ENCODE assay signal across 26 mouse cellular contexts in genomic region chr2:44804497-44804896, GRCm38 (mm10).
DNase-seq lines count a peak whose midpoint lies in the region; ATAC-seq and TF ChIP-seq lines count a peak whose summit lies in the region.
"Had no signal": no experiment of that assay in that cellular context is flagged by ENCODE, and none has a peak within 500 bp of the region (broad histone marks: within the 10 kb centered on the region; RNA-seq: fewer than 3 reads in every experiment).

No protein-coding gene starts in this region.

- no peaks in the 10 kb centered on the region for H3K27me3 ChIP-seq in hindbrain, embryonic 14.5 days (ENCODE audit: control insufficient read depth, insufficient read depth, low read length)
- H3K27me3 ChIP-seq: embryonic facial prominence, embryonic 12.5 days; megakaryocyte, embryonic 14.5 days had no signal

- no peak for TF ChIP-seq CTCF in brain, embryonic 14.5 days (IDR thresholded peaks at IDR 0.05; ENCODE audit: borderline replicate concordance, extremely low read depth, insufficient read depth, insufficient read length)

- no peak overlapping the region for H3K27ac ChIP-seq in hindbrain, embryonic 14.5 days
- H3K27ac ChIP-seq: embryonic facial prominence, embryonic 12.5 days; kidney, postnatal 0 days had no signal

- H3K36me3 ChIP-seq in hindbrain, embryonic 14.5 days (replicated peaks; ENCODE audit: control insufficient read depth, insufficient read depth) = no peaks in the 10 kb centered on the region
- H3K36me3 ChIP-seq: embryonic facial prominence, embryonic 12.5 days had no signal

- DNase-seq in spleen, postnatal 36 days (ENCODE audit: low spot score in 2 of 2) = peak; percentile 19 to 25
- no peak for DNase-seq in spleen, postnatal 4 days (ENCODE audit: low spot score in 2 of 2)
- peak; percentile 9 for DNase-seq in brain, embryonic 14.5 days (ENCODE audit: low read depth)
- peak; percentile 66 for DNase-seq in naive thymus-derived CD4-positive, alpha-beta T cell, adult 2 months (ENCODE audit: low read depth)
- no peak for DNase-seq in hindbrain, embryonic 14.5 days (ENCODE audit: low spot score)
- no peak for DNase-seq in heart, postnatal 4 days
- DNase-seq in adrenal gland, postnatal 36 days = no peak
- DNase-seq: adrenal gland, adult 2 months; cerebellum, adult 11 months; cerebellum, postnatal 36 days; gastrocnemius, postnatal 14 days; heart, adult 18-20 months; heart, postnatal 36 days; kidney, adult 18-20 months; liver, postnatal 0 days; lung, postnatal 14 days; retina, postnatal 1 day; right cerebral cortex, postnatal 4 days; thymus, adult 18-20 months had no signal

- WGBS in hindbrain, embryonic 14.5 days = 88% methylated on average over 6 of the region's 6 CpGs

- peak; percentile 98 for ATAC-seq in CD4-positive, CD25-positive, alpha-beta regulatory T cell, adult 4 months
- no peak for ATAC-seq in hindbrain, embryonic 14.5 days (ENCODE audit: low FRiP score)
- ATAC-seq: forebrain, embryonic 14.5 days; hindbrain, embryonic 16.5 days; liver, postnatal 0 days; midbrain, embryonic 16.5 days had no signal

- H3K9ac ChIP-seq in hindbrain, embryonic 14.5 days = no peak overlapping the region
- H3K9ac ChIP-seq: embryonic facial prominence, embryonic 12.5 days; liver, postnatal 0 days had no signal

- TF ChIP-seq POLR2A in brain, embryonic 14.5 days (IDR thresholded peaks at IDR 0.05; ENCODE audit: borderline replicate concordance, extremely low read depth, insufficient read depth, insufficient read length, poor library complexity, severe bottlenecking) = no peak

- no peak overlapping the region for H3K4me3 ChIP-seq in hindbrain, embryonic 14.5 days (replicated peaks; ENCODE audit: low read length)
- H3K4me3 ChIP-seq: embryonic facial prominence, embryonic 12.5 days; megakaryocyte, embryonic 14.5 days had no signal

- no peaks in the 10 kb centered on the region for H3K4me1 ChIP-seq in hindbrain, embryonic 14.5 days (replicated peaks; ENCODE audit: control insufficient read depth, insufficient read depth, low read length)
- H3K4me1 ChIP-seq: embryonic facial prominence, embryonic 12.5 days had no signal

- no peaks in the 10 kb centered on the region for H3K9me3 ChIP-seq in hindbrain, embryonic 14.5 days (ENCODE audit: control insufficient read depth, low read length)
- H3K9me3 ChIP-seq: embryonic facial prominence, embryonic 12.5 days; megakaryocyte, embryonic 14.5 days had no signal

- no peak overlapping the region for H3K4me2 ChIP-seq in hindbrain, embryonic 14.5 days (replicated peaks)
- H3K4me2 ChIP-seq: embryonic facial prominence, embryonic 12.5 days had no signal

Comparison
In these comparisons a context has a peak if more than half of its experiments do, and no peak if none do; other contexts are left out.
1. DNase-seq: peak in spleen, postnatal 36 days (2 of 2), brain, embryonic 14.5 days (single experiment) and naive thymus-derived CD4-positive, alpha-beta T cell, adult 2 months (single experiment); none in spleen, postnatal 4 days (0 of 2), hindbrain, embryonic 14.5 days (single experiment), heart, postnatal 4 days (single experiment) and adrenal gland, postnatal 36 days (0 of 2).